Mouse (Mus musculus): ENCODE measurements around the gene 4930469K13Rik.

- no peak for TF ChIP-seq CTCF (IDR thresholded peaks at IDR 0.05; ENCODE audit: control insufficient read depth, insufficient read depth, low read length)
- TF ChIP-seq POLR2A (IDR thresholded peaks at IDR 0.05; ENCODE audit: borderline replicate concordance, control insufficient read depth, low read depth, low read length) = no peak
These were observed 19.8 kb downstream of the 4930469K13Rik start for GRCm38 (mm10) chr11:34078581-34078980.
